Mouse (Mus musculus): Measurements from ENCODE around the gene Dock9. TPM values are rescaled to one million over a fixed set of nuclear protein-coding genes. Genes with fewer than 3 reads are reported as not detected.

Dock9 gene
- polyA plus RNA-seq, 1 experiment from 2014 or later = 15.7 TPM

GRCm38 (mm10) chr14:121621806-121622205 lies 175.8 kb downstream of the Dock9 start:
- Histone ChIP-seq H3K36me3 (ENCODE audit: control insufficient read depth, insufficient read depth, low read length) (peaks cover 13% of the 10 kb centered on the region), H3K9me3 (replicated peaks; ENCODE audit: control insufficient read depth, low read length) (no peaks in the 10 kb centered on the region), H3K27me3 (ENCODE audit: control insufficient read depth, insufficient read depth, low read length) (no peaks in the 10 kb centered on the region), H3K4me1 (ENCODE audit: control insufficient read depth, insufficient read depth, low read length) (no peaks in the 10 kb centered on the region), H3K9ac (ENCODE audit: low read length) (no peak overlapping the region), H3K4me3 (replicated peaks; ENCODE audit: low read length) (no peak overlapping the region), H3K4me2 (ENCODE audit: low read depth, low read length) (no peak overlapping the region), H3K27ac (ENCODE audit: low read length) (no peak overlapping the region)
- no peak for ATAC-seq (ENCODE audit: insufficient read depth, low FRiP score)
- WGBS = 89% methylated on average over 3 of the region's 3 CpGs

- peaks cover 13% of the 10 kb centered on the region for H3K36me3 ChIP-seq (ENCODE audit: control insufficient read depth, insufficient read depth, low read length)
These were observed 177.1 kb downstream of the Dock9 start for GRCm38 (mm10) chr14:121620567-121620966.

GRCm38 (mm10) chr14:121620157-121620556 lies 177.5 kb downstream of the Dock9 start:
- Histone ChIP-seq H3K9ac (ENCODE audit: low read length) (no peak overlapping the region), H3K9me3 (replicated peaks; ENCODE audit: control insufficient read depth, low read length) (no peaks in the 10 kb centered on the region), H3K27ac (ENCODE audit: low read length) (no peak overlapping the region), H3K4me2 (ENCODE audit: low read depth, low read length) (no peak overlapping the region), H3K36me3 (ENCODE audit: control insufficient read depth, insufficient read depth, low read length) (peaks cover 13% of the 10 kb centered on the region), H3K4me3 (replicated peaks; ENCODE audit: low read length) (no peak overlapping the region), H3K27me3 (ENCODE audit: control insufficient read depth, insufficient read depth, low read length) (no peaks in the 10 kb centered on the region), H3K4me1 (ENCODE audit: control insufficient read depth, insufficient read depth, low read length) (no peaks in the 10 kb centered on the region)
- WGBS = 96% methylated on average over 7 of the region's 7 CpGs
- ATAC-seq (ENCODE audit: insufficient read depth, low FRiP score) = no peak

More at GRCm38 (mm10) chr14:121620567-121620966, 177.1 kb downstream of the Dock9 start:
- 81% methylated on average over 3 of the region's 3 CpGs for WGBS
- no peak for ATAC-seq (ENCODE audit: insufficient read depth, low FRiP score)
- no peaks in the 10 kb centered on the region for H3K9me3 ChIP-seq (replicated peaks; ENCODE audit: control insufficient read depth, low read length)
- no peaks in the 10 kb centered on the region for H3K27me3 ChIP-seq (ENCODE audit: control insufficient read depth, insufficient read depth, low read length)
- no peaks in the 10 kb centered on the region for H3K4me1 ChIP-seq (ENCODE audit: control insufficient read depth, insufficient read depth, low read length)
- no peak overlapping the region for H3K4me2 ChIP-seq (ENCODE audit: low read depth, low read length)
- no peak overlapping the region for H3K9ac ChIP-seq (ENCODE audit: low read length)
- H3K4me3 ChIP-seq (replicated peaks; ENCODE audit: low read length) = no peak overlapping the region
- no peak overlapping the region for H3K27ac ChIP-seq (ENCODE audit: low read length)

- peaks cover 13% of the 10 kb centered on the region for H3K36me3 ChIP-seq (ENCODE audit: control insufficient read depth, insufficient read depth, low read length)
- 71% methylated on average over 4 of the region's 4 CpGs for WGBS
- no peak overlapping the region for H3K27ac ChIP-seq (ENCODE audit: low read length)
- H3K4me1 ChIP-seq (ENCODE audit: control insufficient read depth, insufficient read depth, low read length) = no peaks in the 10 kb centered on the region
- no peak overlapping the region for H3K4me3 ChIP-seq (replicated peaks; ENCODE audit: low read length)
- H3K27me3 ChIP-seq (ENCODE audit: control insufficient read depth, insufficient read depth, low read length) = no peaks in the 10 kb centered on the region
- no peak; the same call in 1 of the 2 replicates for ATAC-seq (ENCODE audit: insufficient read depth, low FRiP score)
- no peak overlapping the region for H3K4me2 ChIP-seq (ENCODE audit: low read depth, low read length)
- no peaks in the 10 kb centered on the region for H3K9me3 ChIP-seq (replicated peaks; ENCODE audit: control insufficient read depth, low read length)
- no peak overlapping the region for H3K9ac ChIP-seq (ENCODE audit: low read length)
These were observed 179.8 kb downstream of the Dock9 start for GRCm38 (mm10) chr14:121617645-121618390.

DNA sequence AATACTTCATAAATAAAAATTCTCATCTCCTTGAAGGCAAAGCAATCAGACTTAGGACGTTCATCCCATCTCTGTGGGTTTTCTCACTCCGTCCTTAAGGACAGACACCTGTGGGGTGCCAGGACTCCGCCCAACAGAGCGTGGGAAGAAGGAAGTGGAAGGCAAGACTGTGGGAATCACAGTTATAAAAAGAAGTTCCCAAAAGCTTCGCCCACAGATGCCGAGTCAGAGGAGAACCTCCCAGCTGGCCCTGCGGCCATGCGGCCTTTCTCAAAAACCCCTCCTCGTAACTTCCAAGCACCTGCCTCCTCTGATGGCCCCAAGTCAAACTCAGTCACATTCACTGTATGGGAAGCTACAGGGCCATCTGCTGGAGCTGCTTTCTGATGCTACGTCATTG lies 182.2 kb downstream of the Dock9 start:
- H3K9me3 ChIP-seq (replicated peaks; ENCODE audit: control insufficient read depth, low read length) = no peaks in the 10 kb centered on the region
- no peaks in the 10 kb centered on the region for H3K4me1 ChIP-seq (ENCODE audit: control insufficient read depth, insufficient read depth, low read length)
- no peak for ATAC-seq (ENCODE audit: insufficient read depth, low FRiP score)
- H3K27ac ChIP-seq (ENCODE audit: low read length) = no peak overlapping the region
- no peaks in the 10 kb centered on the region for H3K36me3 ChIP-seq (ENCODE audit: control insufficient read depth, insufficient read depth, low read length)
- no peak overlapping the region for H3K4me3 ChIP-seq (replicated peaks; ENCODE audit: low read length)
- H3K9ac ChIP-seq (ENCODE audit: low read length) = no peak overlapping the region
- H3K4me2 ChIP-seq (ENCODE audit: low read depth, low read length) = no peak overlapping the region
- no peaks in the 10 kb centered on the region for H3K27me3 ChIP-seq (ENCODE audit: control insufficient read depth, insufficient read depth, low read length)
- 80% methylated on average over 10 of the region's 10 CpGs for WGBS

DNA sequence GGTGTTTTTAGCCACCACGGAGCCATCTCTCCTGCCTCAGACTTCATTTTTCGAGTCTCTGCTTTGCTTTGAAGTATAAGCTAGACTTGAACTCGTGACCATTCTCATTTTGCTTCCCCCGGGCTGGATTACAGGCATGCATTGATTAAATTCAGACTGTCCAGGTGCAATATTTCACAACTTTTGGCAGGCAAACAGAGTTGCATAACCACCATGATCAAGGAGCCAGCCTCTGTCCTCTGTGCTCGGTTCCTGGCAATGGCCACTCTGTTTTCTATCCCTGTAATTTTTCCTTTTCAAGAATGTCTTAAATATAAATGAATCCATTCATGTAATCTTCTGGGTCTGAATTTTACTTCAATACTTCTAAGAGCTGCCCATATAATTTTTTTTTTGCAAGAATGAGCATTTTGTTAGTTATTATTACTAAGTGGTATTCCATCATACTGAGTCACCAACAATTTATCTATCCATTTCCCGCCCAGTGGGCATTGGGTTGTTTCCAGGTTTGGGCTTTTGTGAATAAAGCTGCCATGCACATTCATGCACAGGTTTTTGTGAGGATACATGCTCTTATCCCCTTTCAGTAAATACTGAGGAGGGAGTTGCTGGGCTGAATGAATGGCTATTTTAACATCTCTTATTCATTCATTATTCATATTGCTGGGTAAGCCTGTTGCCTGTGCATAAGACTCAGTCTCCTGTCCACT lies 183.0 kb downstream of the Dock9 start:
- Histone ChIP-seq H3K36me3 (ENCODE audit: control insufficient read depth, insufficient read depth, low read length) (no peaks in the 10 kb centered on the region), H3K4me1 (ENCODE audit: control insufficient read depth, insufficient read depth, low read length) (no peaks in the 10 kb centered on the region), H3K27ac (ENCODE audit: low read length) (no peak overlapping the region), H3K9ac (ENCODE audit: low read length) (no peak overlapping the region), H3K27me3 (ENCODE audit: control insufficient read depth, insufficient read depth, low read length) (no peaks in the 10 kb centered on the region), H3K9me3 (replicated peaks; ENCODE audit: control insufficient read depth, low read length) (no peaks in the 10 kb centered on the region), H3K4me2 (ENCODE audit: low read depth, low read length) (no peak overlapping the region), H3K4me3 (replicated peaks; ENCODE audit: low read length) (no peak overlapping the region)
- ATAC-seq (ENCODE audit: insufficient read depth, low FRiP score) = no peak
- WGBS = 71% methylated on average over 6 of the region's 6 CpGs

DNA sequence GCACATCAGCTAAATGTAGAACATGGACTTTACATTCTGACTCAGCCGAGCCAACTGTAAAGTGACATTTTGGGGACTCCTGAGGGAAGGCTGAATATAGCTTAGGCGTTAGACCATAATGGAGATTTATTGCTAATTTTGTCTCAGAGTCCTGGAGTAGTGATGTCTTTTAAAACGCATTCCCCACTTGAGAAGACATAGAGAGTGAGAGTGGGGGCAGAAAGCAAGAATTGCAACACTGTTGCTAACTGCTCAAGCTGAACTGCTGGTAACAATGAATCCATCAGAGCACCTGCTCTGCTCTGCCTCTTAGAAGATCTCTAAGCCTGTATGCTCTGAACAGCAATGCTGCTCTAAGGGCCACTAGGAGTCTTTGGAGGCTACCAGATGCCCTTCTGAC lies 184.1 kb downstream of the Dock9 start:
- H3K4me2 ChIP-seq (ENCODE audit: low read depth, low read length) = no peak overlapping the region
- no peaks in the 10 kb centered on the region for H3K4me1 ChIP-seq (ENCODE audit: control insufficient read depth, insufficient read depth, low read length)
- H3K4me3 ChIP-seq (replicated peaks; ENCODE audit: low read length) = no peak overlapping the region
- no peaks in the 10 kb centered on the region for H3K9me3 ChIP-seq (replicated peaks; ENCODE audit: control insufficient read depth, low read length)
- H3K9ac ChIP-seq (ENCODE audit: low read length) = no peak overlapping the region
- no peaks in the 10 kb centered on the region for H3K36me3 ChIP-seq (ENCODE audit: control insufficient read depth, insufficient read depth, low read length)
- no peak overlapping the region for H3K27ac ChIP-seq (ENCODE audit: low read length)
- no peak for ATAC-seq (ENCODE audit: insufficient read depth, low FRiP score)
- WGBS = 73% methylated on average over 3 of the region's 3 CpGs
- H3K27me3 ChIP-seq (ENCODE audit: control insufficient read depth, insufficient read depth, low read length) = no peaks in the 10 kb centered on the region

GRCm38 (mm10) chr14:121612926-121613325 lies 184.7 kb downstream of the Dock9 start:
- Histone ChIP-seq H3K9me3 (replicated peaks; ENCODE audit: control insufficient read depth, low read length) (no peaks in the 10 kb centered on the region), H3K4me3 (replicated peaks; ENCODE audit: low read length) (no peak overlapping the region), H3K9ac (ENCODE audit: low read length) (no peak overlapping the region), H3K4me2 (ENCODE audit: low read depth, low read length) (no peak overlapping the region), H3K36me3 (ENCODE audit: control insufficient read depth, insufficient read depth, low read length) (no peaks in the 10 kb centered on the region), H3K27me3 (ENCODE audit: control insufficient read depth, insufficient read depth, low read length) (no peaks in the 10 kb centered on the region), H3K27ac (ENCODE audit: low read length) (no peak overlapping the region), H3K4me1 (ENCODE audit: control insufficient read depth, insufficient read depth, low read length) (no peaks in the 10 kb centered on the region)
- WGBS = 90% methylated on average over 4 of the region's 4 CpGs
- no peak for ATAC-seq (ENCODE audit: insufficient read depth, low FRiP score)

GRCm38 (mm10) chr14:121611533-121611932 lies 186.1 kb downstream of the Dock9 start:
- 62% methylated on average over 4 of the region's 4 CpGs for WGBS
- H3K4me1 ChIP-seq (ENCODE audit: control insufficient read depth, insufficient read depth, low read length) = no peaks in the 10 kb centered on the region
- peak overlapping the region; percentile 34 for H3K27ac ChIP-seq (ENCODE audit: low read length)
- H3K27me3 ChIP-seq (ENCODE audit: control insufficient read depth, insufficient read depth, low read length) = no peaks in the 10 kb centered on the region
- H3K9ac ChIP-seq (ENCODE audit: low read length) = no peak overlapping the region
- H3K4me3 ChIP-seq (replicated peaks; ENCODE audit: low read length) = no peak overlapping the region
- no peak; the same call in 1 of the 2 replicates for ATAC-seq (ENCODE audit: insufficient read depth, low FRiP score)
- H3K4me2 ChIP-seq (ENCODE audit: low read depth, low read length) = no peak overlapping the region
- no peaks in the 10 kb centered on the region for H3K36me3 ChIP-seq (ENCODE audit: control insufficient read depth, insufficient read depth, low read length)
- no peaks in the 10 kb centered on the region for H3K9me3 ChIP-seq (replicated peaks; ENCODE audit: control insufficient read depth, low read length)
